Mouse (Mus musculus) heart, postnatal 25 days (tissue): ENCODE measurements around the gene Gm5678. TPM values are rescaled to one million over a fixed set of nuclear protein-coding genes. Genes with fewer than 3 reads are reported as not detected.
A peak's percentile ranks its signal among the peaks of the same experiment; 100 is the strongest.
"Not testable (repeated sequence)": the region's sequence is repeated elsewhere in the genome, so short reads cannot be mapped to it uniquely, and the experiment has no call there.

ENCODE experiments used
- DNase-seq: peaks from one replicate; pipeline ENCODE4 v3.0.0; 2022; ENCODE audit warnings: low spot score
- intact Hi-C: fragments of 180-260 bp; cut with DNase I; formaldehyde crosslinking; loops from one replicate; pipeline ENCODE4 v1.15.1; 2025
- total RNA-seq, 2 experiments: library from RNA; stranded (reverse); gene quantifications; 2 replicates each; pipeline ENCODE4 v1.2.3; 2021

Gene Gm5678
- total RNA-seq, 2 experiments from 2014 or later: 0.67 to 1.1 TPM

DNA sequence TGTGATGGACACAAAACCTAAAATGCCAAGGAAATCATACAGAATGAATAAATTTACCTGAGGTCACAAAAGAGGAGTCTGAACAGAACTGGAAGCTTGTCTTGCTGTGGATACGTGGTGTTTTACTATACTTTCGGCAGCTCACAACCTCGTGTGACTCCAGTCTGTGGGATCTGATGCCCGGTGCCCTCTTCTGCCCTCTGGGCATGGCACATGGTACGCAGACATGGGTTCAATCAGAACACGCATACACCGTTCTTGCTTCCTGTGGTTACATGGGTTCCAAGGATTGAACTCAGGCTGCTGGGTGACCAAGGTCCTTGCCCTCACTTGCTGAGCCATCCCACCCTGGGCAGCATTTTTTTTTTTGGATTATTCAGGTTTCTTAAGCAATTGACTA lies 21.8 kb upstream of the Gm5678 start:
- no peak for DNase-seq
- intact Hi-C loops: no loop called here

DNA sequence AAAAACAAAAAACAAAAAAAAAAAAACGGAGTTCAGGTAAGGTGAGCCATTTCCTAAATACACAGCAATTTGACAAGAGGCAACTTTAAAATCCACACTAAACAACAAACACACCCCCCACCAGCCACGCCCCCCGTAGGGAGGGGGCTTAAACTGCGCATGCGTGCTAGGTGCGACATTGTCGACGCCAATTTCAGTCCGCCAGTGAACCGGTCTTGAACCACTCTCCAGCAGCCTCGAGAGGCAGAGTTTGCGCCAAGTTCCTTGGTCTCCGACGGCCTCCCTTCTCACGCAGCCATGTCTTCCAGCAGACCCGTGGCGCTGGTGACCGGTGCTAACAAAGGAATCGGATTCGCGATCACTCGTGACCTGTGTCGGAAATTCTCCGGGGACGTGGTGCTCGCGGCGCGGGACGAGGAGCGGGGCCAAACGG lies 20.2 kb upstream of the Gm5678 start:
- intact Hi-C loops: no loop called here
- peak; percentile 72 for DNase-seq

DNA sequence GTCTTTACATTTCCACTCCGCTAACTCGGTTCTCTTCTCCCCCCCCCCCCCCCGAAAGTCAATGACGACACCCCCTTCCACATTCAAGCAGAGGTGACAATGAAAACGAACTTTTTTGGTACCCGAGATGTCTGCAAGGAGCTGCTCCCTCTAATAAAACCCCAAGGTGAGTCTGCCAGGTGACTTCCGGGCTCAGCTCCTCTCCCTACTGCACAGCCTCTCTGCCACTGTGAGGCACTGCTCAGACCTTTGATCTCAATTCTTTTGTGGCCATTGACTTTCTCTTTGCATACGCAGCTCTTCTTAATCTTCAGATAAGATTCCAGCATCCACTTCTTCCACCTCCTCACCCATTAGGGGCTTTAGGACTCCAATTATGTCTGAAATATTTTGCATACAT lies 19.2 kb upstream of the Gm5678 start:
- DNase-seq: no peak
- intact Hi-C loops: no loop called here

DNA sequence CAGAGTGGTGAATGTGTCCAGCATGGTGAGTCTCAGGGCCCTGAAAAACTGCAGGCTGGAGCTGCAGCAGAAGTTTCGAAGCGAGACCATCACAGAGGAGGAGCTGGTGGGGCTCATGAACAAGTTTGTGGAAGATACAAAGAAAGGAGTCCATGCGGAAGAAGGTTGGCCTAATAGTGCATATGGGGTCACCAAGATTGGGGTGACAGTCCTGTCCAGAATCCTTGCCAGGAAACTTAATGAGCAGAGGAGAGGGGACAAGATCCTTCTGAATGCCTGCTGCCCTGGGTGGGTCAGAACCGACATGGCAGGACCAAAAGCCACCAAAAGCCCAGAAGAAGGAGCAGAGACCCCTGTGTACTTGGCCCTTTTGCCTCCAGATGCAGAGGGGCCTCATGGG lies 18.1 kb upstream of the Gm5678 start:
- no peak for DNase-seq
- intact Hi-C loops: loop anchor here (10.0 kb wide), 1 partner anchor 155 kb away; no protein-coding TSS in a partner anchor

DNA sequence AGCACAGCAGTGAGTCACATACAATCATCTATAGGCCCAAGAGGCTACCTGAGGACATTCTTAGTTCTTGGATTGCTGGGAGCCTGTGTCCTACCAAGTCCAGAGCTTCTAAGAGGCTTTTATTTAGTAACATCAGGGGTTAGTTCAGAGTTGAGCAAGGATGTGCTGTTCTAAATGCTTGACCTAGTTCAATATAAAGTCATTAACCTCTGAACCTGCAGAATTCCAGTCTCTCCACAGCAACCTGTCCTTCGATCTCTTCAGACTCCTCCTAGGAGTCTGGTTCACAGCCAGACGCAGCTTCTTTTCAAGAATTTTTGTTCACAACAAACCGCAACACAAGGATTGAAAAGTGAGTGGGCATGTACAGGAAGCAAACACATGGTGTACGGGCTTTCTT lies 16.9 kb upstream of the Gm5678 start:
- intact Hi-C loops: loop anchor here (10.0 kb wide), 1 partner anchor 154 kb away; no protein-coding TSS in a partner anchor
- no peak for DNase-seq

DNA sequence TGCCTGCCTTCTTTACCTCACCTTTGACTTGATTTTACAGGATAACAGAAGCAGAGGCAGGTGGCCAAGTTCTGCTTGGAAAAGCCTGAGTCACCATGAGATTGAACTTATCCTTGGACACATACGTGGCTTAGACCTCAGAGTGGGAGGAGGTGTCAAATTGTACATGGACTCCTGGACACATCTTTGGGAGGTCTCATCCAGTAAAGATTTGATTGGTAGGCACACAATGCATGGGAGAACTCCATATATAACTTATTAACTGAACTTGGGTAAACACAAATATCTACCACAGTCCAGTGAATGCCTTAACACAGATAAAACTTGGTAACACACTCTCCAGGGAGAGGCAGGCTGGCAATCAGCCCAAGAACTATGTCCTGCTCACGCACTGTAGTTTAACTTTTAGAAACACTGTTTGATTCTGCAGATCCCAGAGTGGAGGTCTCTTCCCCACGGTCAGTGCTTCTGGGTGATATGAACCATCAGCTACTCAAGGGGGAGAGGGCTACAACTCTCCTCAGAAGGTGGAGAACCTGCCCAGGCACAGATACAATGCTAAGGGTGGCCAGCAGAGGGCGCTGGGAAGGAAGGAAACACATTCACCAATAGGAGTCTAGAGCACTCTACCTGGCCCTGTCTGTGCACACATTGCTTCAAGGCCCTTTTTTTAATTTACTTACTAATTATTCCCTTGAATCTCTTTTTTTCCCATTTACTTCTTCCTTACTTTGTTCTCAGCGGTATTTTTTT lies 12.6 kb upstream of the Gm5678 start:
- intact Hi-C loops: loop anchor here (10.0 kb wide), 1 partner anchor 150 kb away; no protein-coding TSS in a partner anchor
- no peak for DNase-seq

DNA sequence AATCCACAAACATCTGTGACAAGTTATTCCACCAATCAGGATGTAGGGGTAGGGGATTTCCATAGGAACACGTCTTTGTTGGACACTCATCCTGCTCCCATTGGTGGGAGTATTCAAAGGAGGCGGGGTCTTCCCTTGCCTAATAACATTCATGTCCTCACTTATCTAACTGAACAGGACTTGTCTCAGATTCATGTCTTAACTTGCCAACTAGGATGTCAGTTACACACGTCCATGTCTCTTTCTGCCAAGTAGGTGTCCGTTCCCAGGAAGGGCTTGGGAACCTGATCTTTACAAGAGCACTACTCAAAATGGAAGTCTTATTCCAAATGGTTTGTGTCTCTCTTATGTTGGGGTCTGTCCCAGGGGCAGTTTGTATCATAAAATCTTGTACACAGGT lies 4.1 kb upstream of the Gm5678 start:
- DNase-seq, intact Hi-C loops: not testable (repeated sequence)

DNA sequence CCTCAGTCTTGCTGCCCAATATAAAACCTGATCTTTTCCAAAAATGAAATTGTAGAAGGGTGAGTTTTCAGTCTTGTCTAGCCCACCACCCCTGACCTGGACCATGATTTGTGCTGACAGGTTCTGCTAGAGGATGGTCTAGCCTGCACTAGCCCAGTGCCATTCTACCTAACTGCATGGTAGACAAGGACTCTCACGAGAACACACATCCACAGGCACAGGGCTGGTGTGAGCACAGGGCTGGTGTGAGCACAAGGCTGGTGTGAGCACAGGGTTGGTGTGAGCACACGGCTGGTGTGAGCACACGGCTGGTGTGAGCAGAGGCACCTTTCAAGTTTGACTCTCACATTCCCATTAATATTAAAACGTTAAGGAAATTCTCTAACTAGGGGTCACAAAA lies 3.2 kb upstream of the Gm5678 start:
- DNase-seq: no peak
- intact Hi-C loops: no loop called here

DNA sequence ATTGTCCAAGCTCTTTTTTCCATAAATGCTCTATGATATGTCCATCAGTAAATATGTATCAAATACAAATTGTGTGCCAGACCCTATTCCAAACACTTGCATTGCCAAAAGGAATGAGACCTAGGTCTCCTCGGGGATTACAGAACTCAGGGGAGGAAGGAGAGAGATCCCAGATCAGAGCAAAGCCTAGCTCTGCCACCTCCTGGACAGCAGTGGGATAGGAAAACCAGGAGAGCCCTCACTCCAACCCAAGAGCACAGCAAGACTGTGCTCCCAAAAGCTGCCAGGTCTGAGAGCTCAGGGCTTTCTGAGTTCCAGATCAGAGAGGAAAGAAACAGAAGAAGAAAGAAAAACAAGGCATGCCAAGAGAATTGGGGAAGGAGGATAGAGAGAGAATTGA lies 1.2 kb upstream of the Gm5678 start:
- intact Hi-C loops: no loop called here
- DNase-seq: no peak

DNA sequence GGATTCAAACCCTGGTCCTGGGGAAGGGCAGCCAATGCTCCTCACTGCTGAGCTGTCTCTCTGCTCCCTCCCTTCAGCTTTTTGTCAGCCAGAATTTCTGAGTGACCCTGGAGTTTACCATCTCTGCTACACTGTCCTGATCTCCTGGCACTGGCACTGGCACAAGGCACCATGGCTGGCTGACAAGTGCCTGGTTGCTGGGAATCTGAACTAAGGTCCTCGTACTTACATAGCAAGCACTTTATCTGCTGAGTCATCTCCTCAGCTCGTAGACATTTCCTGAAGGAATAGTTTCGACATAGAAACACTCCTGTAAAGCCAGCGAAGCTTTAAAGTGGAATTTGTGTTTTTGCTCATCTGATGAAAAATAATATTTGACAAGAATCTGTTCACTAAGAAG lies 16.1 kb downstream of the Gm5678 start:
- no peak for DNase-seq
- intact Hi-C loops: no loop called here

DNA sequence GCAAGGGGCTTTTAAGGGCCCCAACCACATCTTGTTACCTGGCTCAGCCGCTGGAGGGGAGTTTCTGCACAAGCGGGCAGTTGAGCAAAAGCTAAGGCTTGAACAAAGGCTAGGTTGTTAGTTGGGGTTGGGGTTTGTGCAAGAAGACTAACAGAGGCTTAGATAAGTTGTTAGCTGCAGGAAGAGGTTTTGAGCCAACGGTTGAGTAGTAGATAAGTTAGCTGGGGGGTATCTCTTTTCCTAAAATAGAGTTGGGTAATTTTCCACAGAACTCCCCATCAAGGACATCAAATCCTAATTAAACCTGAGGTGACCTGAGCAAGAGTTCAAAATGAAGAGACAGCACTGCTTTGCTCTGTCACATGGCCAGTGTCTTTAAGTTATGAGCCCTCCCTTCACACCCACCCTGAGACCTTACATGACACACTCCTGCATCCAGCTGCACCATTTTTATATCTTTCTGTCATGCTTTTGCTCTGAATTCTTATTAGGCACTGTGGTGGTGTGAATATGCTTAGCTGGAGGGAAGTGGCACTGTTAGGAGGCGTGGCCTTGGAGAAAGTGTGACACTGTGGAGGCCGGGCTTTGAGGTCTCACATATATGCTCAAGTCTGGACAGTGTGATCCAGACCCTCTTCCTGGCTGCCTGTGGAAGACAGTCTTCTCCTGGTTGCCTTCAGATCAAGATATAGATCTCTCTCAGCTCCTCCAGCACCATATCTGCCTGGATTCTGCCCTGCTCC lies 20.7 kb downstream of the Gm5678 start:
- intact Hi-C loops: no loop called here
- no peak for DNase-seq

DNA sequence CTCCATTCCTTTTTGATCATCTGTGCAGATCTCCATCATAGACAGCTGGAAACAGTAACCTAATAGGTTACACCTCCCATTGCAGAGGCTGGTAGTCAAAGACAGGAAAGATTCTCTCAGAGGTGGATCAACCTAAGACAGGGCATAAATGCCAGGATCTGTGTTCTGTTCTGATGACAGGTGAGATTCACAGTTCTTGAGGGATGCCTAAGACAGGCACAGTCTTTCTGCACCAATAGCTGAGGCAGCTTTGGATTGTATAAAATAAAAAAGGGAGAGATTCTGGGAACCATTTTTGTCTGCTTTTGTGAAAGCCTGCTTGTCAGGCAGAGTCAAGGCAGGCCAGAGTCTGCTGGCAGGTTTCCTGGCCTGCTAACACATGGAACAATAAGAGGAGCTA lies 40.1 kb downstream of the Gm5678 start:
- intact Hi-C loops: no loop called here
- DNase-seq: no peak

DNA sequence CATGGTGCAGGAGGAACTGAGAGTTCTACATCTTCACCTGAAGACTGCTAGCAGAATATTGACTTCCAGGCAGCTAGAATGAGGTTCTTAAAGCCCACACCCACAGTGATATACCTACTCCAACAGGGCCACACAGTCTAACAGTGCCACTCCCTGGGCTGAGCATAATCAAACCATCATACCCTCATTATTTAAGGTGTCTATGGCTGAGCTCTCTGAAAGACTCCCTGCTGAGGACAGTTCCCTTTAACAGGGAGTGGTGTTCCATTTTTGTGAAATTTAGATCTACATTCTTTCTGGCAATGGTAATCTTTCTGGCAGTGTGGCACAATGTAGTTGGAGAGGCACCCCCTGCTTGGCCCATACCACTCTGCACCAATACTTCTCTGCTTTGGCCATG lies 41.6 kb downstream of the Gm5678 start:
- no peak for DNase-seq
- intact Hi-C loops: no loop called here

DNA sequence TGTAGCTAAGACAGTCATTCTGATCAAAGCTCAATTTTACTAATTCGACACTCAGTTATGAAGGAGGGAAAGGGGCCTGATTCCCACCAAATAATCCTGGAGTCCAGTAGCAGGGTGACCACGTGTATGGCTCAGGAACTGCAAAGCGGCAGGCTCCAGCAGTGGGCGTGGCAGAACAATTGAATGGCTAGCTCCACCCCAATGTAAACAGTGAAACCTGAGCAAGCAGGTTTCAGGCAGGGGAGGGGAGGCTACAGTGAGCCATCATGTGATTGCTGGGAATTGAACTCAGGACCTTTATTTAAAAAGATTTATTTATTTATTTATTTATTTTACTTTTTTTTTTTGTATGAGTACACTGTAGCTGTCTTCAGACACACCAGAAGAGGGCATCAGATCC lies 42.6 kb downstream of the Gm5678 start:
- intact Hi-C loops, DNase-seq: not testable (repeated sequence)

DNA sequence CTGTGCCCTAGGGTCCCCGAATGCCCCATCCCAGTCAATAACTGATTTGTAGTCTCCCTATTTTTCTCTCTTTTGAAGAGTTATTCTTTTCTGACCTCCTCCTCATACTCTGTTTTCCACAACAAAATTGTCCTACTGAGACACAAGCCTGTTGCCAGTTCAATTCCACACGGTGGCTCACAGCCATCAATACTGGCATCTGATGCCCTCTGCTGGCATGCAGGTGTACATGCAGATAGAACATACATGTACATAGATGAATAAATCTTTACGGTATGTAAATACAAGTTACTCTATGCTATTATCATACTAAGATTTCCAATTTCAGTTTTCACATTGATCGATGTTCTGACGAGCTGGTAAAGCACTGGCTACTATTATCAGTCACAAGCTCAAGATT lies 43.2 kb downstream of the Gm5678 start:
- intact Hi-C loops: no loop called here
- no peak for DNase-seq

DNA sequence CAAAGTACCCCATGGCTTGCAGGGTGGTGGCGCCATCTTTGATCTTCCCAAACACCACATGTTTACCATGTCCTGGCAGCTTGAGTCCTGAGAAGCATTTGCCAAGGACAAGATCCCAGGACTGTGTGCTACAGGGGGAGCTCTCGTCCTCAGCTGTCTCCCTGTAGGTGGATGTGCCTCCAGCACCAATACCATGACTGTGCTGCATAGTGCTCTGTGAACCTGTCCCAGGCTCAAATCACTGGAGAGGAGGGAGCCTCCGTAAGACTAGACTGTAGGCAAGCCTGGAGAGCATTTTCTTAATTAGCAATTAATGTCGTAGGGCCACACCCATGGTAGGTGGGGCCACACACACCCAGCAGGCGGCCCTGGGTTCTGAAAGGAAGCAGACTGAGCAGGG lies 48.5 kb downstream of the Gm5678 start:
- intact Hi-C loops: no loop called here
- DNase-seq: no peak

DNA sequence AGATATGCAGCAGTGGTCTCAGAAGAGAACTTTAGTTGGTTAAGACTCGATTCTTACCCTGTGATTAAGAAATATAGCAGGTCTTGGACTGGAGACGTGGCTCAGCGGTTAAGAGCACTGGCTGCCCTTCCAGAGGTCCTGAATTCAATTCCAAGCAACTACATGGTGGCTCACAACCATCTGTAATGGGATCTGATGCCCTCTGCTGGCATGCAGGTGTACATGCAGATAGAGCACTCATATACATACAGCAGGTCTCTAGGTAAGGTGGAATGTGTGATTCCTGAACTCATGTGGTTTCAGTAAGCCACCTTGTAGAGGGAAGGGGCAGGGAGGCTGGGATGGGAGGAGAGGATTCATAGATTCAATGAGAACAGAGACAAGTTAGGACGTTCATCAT lies 50.3 kb downstream of the Gm5678 start:
- no peak for DNase-seq
- intact Hi-C loops: no loop called here

DNA sequence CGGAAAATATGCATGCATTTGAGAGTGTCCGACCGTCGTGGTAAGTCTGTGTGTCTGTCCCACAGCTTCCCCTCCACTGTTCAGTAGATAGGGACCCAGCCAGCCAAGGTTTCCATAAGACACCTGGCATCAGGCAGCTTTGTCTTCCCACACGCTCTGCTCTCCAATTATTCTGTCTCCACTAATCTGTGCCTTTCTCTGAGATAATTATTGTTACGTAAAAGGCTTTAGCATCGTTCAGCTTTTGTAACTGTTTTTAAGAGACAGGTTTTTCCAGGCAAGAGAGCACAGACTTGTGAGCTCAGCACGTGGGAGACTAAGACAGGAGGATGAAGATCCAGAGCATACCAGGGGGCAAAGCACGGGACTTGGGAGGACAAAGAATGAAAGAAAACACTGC lies 51.3 kb downstream of the Gm5678 start:
- no peak for DNase-seq
- intact Hi-C loops: no loop called here
